Mouse (Mus musculus) neutrophil, adult 5-6 weeks (primary cell): Measurements from ENCODE around the gene Ttc27. TPM values are rescaled to one million over a fixed set of nuclear protein-coding genes. Genes with fewer than 3 reads are reported as not detected.

Experiments used
- ATAC-seq: fragments of 151-379, 151-347 bp; 2 replicates; pipeline ENCODE4 v1.8.0; 2017; ENCODE audit warnings: mild to moderate bottlenecking, moderate TSS enrichment; ENCODE audit not compliant: insufficient number of reproducible peaks, poor library complexity, low FRiP score, severe bottlenecking; ENCODE audit errors: extremely low read depth
- total RNA-seq: library from RNA; stranded (forward); fragments of 200-1000 nt; gene quantifications from 2 replicates; pipeline ENCODE4 v1.2.3, GENCODE M21; 2017

Ttc27 gene
- total RNA-seq, 1 experiment from 2014 or later = 29.7 TPM

DNA sequence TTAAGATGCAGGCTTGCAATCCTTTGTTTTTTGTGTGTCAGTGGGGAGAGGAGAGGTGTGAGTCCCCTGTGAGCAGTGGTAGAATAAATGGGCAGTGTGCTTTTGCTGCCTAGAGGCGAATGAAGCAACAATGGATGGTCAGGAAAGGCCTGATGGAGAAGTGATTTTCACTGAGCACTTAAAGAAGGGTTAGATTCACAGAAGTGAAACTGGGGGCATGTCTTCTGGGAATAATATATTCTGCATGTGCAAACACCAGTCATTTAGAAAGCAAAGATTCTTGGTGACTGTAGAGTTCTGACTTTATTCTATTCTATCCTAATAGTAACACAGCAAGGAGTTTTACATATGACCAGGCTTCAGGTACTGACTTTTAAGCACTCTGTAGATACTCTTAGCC is 90.8 kb downstream of the Ttc27 start:
- no peak for ATAC-seq

- no peak for ATAC-seq
Observed at GRCm38 (mm10) chr17:74808901-74809300, 91.4 kb downstream of the Ttc27 start.

GRCm38 (mm10) chr17:74810892-74811625 is 93.5 kb downstream of the Ttc27 start:
- 0 out of 2 replicates have a peak, but pooled peaks have one; percentile 33 for ATAC-seq

DNA sequence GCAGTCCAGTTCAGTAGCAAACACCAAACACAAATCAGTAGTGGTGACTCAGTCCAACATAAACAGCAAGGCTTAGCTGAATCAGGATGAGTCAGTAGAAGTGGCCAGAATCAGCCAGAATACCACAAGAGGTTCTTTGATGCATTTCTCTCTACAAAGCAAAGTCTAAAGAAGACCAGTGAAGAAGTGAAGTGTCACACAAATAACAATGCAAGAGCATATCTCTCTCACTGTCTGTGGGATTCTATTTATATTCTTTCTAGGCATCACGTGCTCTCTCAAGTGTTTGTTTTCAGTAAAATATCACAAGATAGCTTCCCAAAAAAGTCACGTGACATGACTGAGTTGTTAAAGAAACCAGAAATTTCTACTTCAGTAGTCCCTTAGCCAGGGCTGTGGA is 102.2 kb downstream of the Ttc27 start:
- no peak for ATAC-seq

GRCm38 (mm10) chr17:74830851-74831250 is 113.3 kb downstream of the Ttc27 start:
- ATAC-seq = no peak

DNA sequence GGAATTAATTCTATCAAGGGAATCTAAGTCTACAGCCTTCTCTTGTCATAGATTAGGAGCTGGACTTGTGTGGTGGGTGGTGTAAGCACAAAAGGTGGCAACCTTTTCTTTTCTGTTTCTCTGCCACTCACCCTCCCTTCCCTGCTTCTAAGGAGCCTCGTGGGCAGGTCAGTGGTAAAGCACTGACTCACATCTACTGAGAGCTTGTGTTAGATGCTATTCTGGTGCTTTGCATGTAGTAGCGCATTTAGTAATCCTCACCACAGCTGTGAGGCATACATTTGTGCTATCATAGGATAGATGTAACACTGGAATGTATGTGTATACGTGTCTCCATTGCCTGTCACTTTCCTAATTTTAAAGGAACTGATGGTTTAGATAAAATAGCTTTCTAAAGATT is 124.2 kb downstream of the Ttc27 start:
- ATAC-seq = no peak

GRCm38 (mm10) chr17:74842603-74843002 is 125.1 kb downstream of the Ttc27 start:
- no peak for ATAC-seq

DNA sequence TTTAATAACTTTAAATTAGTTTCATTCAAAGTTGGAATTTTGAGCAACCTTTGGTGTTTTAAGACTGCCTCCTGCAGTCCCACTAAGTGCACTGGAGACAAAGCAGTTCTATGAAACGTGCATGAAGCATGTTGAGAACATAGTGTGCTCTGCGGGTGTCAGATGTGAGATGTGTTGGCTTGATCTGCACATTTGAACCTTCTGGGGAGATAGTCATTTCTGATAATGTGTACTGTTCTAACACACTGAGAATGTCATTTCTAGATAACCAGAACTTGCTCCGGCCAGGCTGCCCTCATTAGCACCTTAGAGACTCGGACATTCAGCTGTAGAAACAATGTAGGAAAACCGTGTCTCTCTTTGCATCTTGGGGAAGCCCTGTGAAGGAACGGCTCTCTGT is 126.0 kb downstream of the Ttc27 start:
- no peak for ATAC-seq

DNA sequence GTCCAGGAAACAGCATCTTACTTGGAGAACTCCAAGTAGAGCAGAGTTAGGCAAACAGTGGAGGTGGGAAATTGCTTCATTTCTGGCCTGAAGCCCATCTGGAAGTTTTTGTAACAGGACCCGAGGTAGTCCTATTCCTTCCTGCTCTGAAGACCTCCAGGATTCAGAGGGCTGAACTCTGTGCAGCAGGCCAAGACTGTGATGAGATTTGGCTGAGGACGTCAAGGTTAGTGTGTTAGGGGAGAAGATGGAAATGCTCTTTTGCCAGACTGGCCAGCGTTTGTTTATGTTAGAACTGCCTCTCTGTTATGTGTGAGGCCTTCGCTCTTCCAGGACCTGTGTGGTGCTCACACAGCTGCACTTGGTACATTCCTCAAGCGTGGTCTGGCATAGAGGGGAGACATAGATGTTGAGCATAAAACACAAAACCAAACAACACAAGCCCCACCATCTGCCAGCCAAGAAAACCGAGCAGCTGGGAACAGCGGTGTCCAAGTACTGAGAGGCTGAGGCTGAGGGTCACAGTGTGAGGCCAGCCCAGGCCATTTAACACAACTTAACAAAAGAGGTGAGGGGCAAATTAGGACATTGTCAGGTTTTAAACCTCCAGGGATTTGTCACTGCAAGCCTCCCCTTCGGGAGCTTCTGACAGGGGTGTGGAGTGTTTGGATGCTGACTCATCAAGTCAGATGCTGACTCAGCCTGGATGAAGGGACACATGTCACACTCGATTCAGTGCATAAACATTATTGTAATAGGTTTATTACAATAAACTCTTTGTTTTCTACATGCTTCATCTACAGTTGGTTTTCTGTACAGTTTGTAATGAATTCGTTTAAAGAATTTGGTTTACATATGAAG is 128.7 kb downstream of the Ttc27 start:
- ATAC-seq = no peak

DNA sequence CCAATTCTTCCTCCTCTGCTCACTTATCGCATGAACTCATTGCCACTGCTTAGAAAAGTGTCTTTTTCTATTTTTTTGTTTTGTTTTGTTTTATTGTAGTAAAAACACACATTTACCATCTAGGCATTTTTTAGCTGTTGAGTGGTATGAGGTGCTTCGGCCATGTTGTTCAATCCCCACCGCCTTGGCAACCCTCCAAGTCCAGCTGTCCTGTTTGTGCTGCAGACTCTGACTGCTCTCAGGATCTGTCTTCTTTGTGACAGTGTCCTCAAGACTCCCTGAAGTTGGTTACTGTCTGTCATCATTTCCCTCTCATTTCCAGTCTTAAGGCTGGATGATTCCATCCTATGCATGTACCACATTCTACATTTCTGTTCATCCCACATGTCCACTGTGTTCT is 132.7 kb downstream of the Ttc27 start:
- ATAC-seq = no peak

- ATAC-seq = no peak
Observed at GRCm38 (mm10) chr17:74859298-74859697, 141.8 kb downstream of the Ttc27 start.

- ATAC-seq = no peak
Observed at GRCm38 (mm10) chr17:74860180-74860993, 142.9 kb downstream of the Ttc27 start.

GRCm38 (mm10) chr17:74863845-74864244 is 146.3 kb downstream of the Ttc27 start:
- ATAC-seq = no peak

DNA sequence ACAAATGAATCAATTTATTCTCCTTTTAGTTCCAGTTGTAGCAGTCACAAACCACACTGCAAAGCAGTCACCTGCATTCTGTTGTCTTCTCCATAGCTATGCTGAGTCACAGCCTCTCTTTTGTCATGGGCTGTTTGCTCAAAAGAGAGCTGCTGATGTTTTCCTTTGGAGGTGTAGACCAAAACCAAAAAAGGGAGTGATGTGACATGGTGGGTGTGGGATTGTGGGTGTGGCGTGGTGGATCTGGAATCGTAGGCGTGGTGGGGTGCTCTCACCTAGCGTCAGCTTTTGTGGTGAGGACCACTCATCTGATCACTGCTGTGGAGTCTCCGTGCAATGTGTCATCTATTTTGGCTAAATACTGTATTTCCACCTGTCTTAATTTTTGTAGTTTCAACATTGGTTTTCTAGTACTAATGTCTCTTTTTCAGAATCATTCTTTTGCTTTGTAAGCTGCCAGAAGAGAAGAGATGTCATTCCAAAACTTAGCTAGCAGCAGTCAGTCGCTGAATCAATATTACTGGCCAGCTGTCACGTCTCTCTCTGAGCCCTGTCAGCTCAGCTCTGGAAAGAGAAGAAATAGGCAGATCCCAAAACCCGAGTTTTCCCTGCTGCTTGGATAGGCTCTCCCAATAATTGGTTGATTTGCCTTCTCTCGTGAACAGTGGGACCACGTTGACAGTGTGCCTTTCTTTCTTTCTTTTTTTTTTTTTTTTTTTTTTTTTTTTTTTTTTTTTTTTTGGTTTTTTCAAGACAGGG is 147.4 kb downstream of the Ttc27 start:
- no peak for ATAC-seq

- no peak for ATAC-seq
Observed at GRCm38 (mm10) chr17:74865694-74866564, 148.4 kb downstream of the Ttc27 start.

GRCm38 (mm10) chr17:74866565-74867507 is 149.3 kb downstream of the Ttc27 start:
- no peak for ATAC-seq
